Mouse (Mus musculus) embryonic facial prominence, embryonic 13.5 days (tissue): ENCODE measurements around the gene Cntnap2. TPM values are rescaled to one million over a fixed set of nuclear protein-coding genes. Genes with fewer than 3 reads are reported as not detected.

Source experiments
- ATAC-seq: fragments of 200-750 bp; cut with Nextera tagmentation; 2 replicates; pipeline ENCODE4 v1.8.0; 2017; ENCODE audit warnings: low read depth; ENCODE audit not compliant: insufficient number of reproducible peaks, insufficient read depth, low FRiP score, low TSS enrichment
- H3K27ac ChIP-seq: fragments of 300-500 bp; sonication (generic); 2 replicates; pipeline ENCODE4 v1.5.1; 2015; ENCODE audit warnings: moderate library complexity, mild to moderate bottlenecking, inconsistent platforms
- H3K27me3 ChIP-seq: fragments of 300-500 bp; sonication (generic); 2 replicates; pipeline ENCODE4 v1.6.1; 2015; ENCODE audit warnings: mild to moderate bottlenecking, inconsistent platforms
- H3K36me3 ChIP-seq: fragments of 300-500 bp; sonication (generic); 2 replicates; pipeline ENCODE4 v1.6.1; 2015; ENCODE audit warnings: mild to moderate bottlenecking, inconsistent platforms
- H3K4me1 ChIP-seq: fragments of 300-500 bp; sonication (generic); 2 replicates; pipeline ENCODE4 v1.6.1; 2015; ENCODE audit warnings: inconsistent platforms
- H3K4me2 ChIP-seq: fragments of 300-500 bp; sonication (generic); 2 replicates; pipeline ENCODE4 v1.6.1; 2015; ENCODE audit warnings: moderate library complexity, mild to moderate bottlenecking, inconsistent platforms
- H3K4me3 ChIP-seq: fragments of 300-500 bp; sonication (generic); 2 replicates; pipeline ENCODE4 v1.5.1; 2015; ENCODE audit warnings: mild to moderate bottlenecking, inconsistent platforms
- H3K9ac ChIP-seq: fragments of 300-500 bp; sonication (generic); 2 replicates; pipeline ENCODE4 v1.6.1; 2015; ENCODE audit warnings: mild to moderate bottlenecking, inconsistent platforms
- H3K9me3 ChIP-seq: fragments of 300-500 bp; sonication (generic); 2 replicates; pipeline ENCODE4 v1.6.1; 2016; ENCODE audit warnings: inconsistent platforms
- WGBS: fragments of 180-500 bp; shearing (Covaris S2); methylation state at CpG from one replicate; pipeline ENCODE4 v1.1.7; 2015; ENCODE audit warnings: mixed read lengths; 5-methylcytosine and 5-hydroxymethylcytosine counted together
- polyA plus RNA-seq: library from polyadenylated mRNA; unstranded; fragments of >200 nt; fragmentation: Nextera tagmentation; extraction: Ambion mirVana; gene quantifications from 2 replicates; pipeline ENCODE4 v1.2.1, GENCODE M21; 2015

Gene Cntnap2
- polyA plus RNA-seq, 1 experiment from 2014 or later = 3.1 TPM

DNA sequence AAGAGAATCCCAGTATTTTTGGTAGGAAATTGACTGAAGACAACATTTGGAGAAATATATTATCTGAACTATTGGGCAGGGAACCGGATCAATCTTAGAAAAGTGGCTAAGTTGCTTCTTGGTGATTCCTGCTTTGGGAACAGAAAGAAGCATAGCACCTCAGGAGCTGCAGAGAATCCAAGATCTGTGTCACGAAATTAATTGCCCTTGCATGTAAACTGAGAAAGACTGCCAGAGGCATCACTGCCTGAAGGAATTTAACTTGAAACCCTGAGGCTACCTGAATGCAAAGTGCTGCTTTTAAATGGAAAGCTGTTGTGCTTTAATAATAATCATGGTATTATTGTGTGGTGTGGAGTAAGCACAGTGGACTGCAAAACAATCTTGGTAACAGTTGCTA, 286.2 kb downstream of the Cntnap2 start:
- Histone ChIP-seq H3K36me3 (no peaks in the 10 kb centered on the region), H3K27ac (no peak overlapping the region), H3K4me2 (no peak overlapping the region), H3K9me3 (no peaks in the 10 kb centered on the region), H3K4me3 (no peak overlapping the region), H3K4me1 (no peaks in the 10 kb centered on the region), H3K27me3 (no peaks in the 10 kb centered on the region), H3K9ac (no peak overlapping the region)
- no peak for ATAC-seq
- 65% methylated on average over 2 of the region's 2 CpGs for WGBS

GRCm38 (mm10) chr6:45345953-45346352, 286.8 kb downstream of the Cntnap2 start:
- Histone ChIP-seq H3K4me3 (no peak overlapping the region), H3K9me3 (no peaks in the 10 kb centered on the region), H3K4me1 (no peaks in the 10 kb centered on the region), H3K36me3 (no peaks in the 10 kb centered on the region), H3K27me3 (no peaks in the 10 kb centered on the region), H3K9ac (no peak overlapping the region), H3K27ac (no peak overlapping the region), H3K4me2 (no peak overlapping the region)
- ATAC-seq = no peak

GRCm38 (mm10) chr6:45366442-45366841, 307.3 kb downstream of the Cntnap2 start:
- Histone ChIP-seq H3K36me3 (no peaks in the 10 kb centered on the region), H3K27me3 (no peaks in the 10 kb centered on the region), H3K9ac (no peak overlapping the region), H3K27ac (no peak overlapping the region), H3K4me1 (no peaks in the 10 kb centered on the region), H3K9me3 (no peaks in the 10 kb centered on the region), H3K4me3 (no peak overlapping the region), H3K4me2 (no peak overlapping the region)
- 32% methylated on average over 1 of the region's 1 CpGs for WGBS
- ATAC-seq = no peak

- Histone ChIP-seq H3K36me3 (no peaks in the 10 kb centered on the region), H3K4me1 (no peaks in the 10 kb centered on the region), H3K9ac (no peak overlapping the region), H3K9me3 (no peaks in the 10 kb centered on the region), H3K27ac (no peak overlapping the region), H3K4me3 (no peak overlapping the region), H3K4me2 (no peak overlapping the region), H3K27me3 (no peaks in the 10 kb centered on the region)
- no peak for ATAC-seq
- 71% methylated on average over 7 of the region's 7 CpGs for WGBS
These were observed 322.0 kb downstream of the Cntnap2 start for GRCm38 (mm10) chr6:45381126-45381525.

- WGBS = 40% methylated on average over 1 of the region's 1 CpGs
- Histone ChIP-seq H3K4me3 (no peak overlapping the region), H3K27me3 (no peaks in the 10 kb centered on the region), H3K4me2 (no peak overlapping the region), H3K27ac (no peak overlapping the region), H3K9me3 (no peaks in the 10 kb centered on the region), H3K36me3 (no peaks in the 10 kb centered on the region), H3K9ac (no peak overlapping the region), H3K4me1 (no peaks in the 10 kb centered on the region)
- ATAC-seq = no peak
These were observed 329.9 kb downstream of the Cntnap2 start for GRCm38 (mm10) chr6:45389034-45389433.

DNA sequence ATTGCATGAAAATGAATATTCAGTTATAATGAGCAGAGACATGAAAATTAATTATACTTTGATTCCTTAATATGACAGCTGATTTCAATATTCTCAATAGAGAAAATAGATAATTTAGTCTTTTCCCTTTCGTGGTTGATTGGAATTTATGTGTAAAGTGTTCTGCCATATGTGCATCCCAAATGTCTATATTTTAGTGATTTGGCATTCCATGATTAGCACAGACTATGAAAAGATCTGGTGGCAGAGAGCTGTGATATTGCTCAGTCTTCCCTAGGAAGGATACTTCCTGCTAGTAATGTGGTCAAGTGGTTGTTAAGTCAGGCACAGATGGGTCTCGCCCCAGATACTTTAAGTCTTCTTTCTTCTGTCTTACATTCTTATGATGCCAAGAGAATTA, 354.5 kb downstream of the Cntnap2 start:
- H3K4me3 ChIP-seq = no peak overlapping the region
- no peak for ATAC-seq
- H3K36me3 ChIP-seq = no peaks in the 10 kb centered on the region
- no peaks in the 10 kb centered on the region for H3K4me1 ChIP-seq
- H3K9me3 ChIP-seq = no peaks in the 10 kb centered on the region
- 86% methylated on average over 2 of the region's 2 CpGs for whole genome bisulfite sequencing
- H3K9ac ChIP-seq = no peak overlapping the region
- no peaks in the 10 kb centered on the region for H3K27me3 ChIP-seq
- no peak overlapping the region for H3K4me2 ChIP-seq
- no peak overlapping the region for H3K27ac ChIP-seq

GRCm38 (mm10) chr6:45455424-45455823, 396.3 kb downstream of the Cntnap2 start:
- 86% methylated on average over 1 of the region's 1 CpGs for WGBS
- Histone ChIP-seq H3K36me3 (no peaks in the 10 kb centered on the region), H3K9me3 (no peaks in the 10 kb centered on the region), H3K27me3 (no peaks in the 10 kb centered on the region), H3K9ac (no peak overlapping the region), H3K4me2 (no peak overlapping the region), H3K4me3 (no peak overlapping the region), H3K27ac (no peak overlapping the region), H3K4me1 (no peaks in the 10 kb centered on the region)
- ATAC-seq = no peak

GRCm38 (mm10) chr6:45518221-45518620, 459.1 kb downstream of the Cntnap2 start:
- H3K4me3 ChIP-seq = no peak overlapping the region
- no peaks in the 10 kb centered on the region for H3K36me3 ChIP-seq
- H3K27me3 ChIP-seq = no peaks in the 10 kb centered on the region
- no peak overlapping the region for H3K4me2 ChIP-seq
- no peaks in the 10 kb centered on the region for H3K9me3 ChIP-seq
- H3K9ac ChIP-seq = no peak overlapping the region
- no peak for ATAC-seq
- H3K4me1 ChIP-seq = no peaks in the 10 kb centered on the region
- 77% methylated on average over 3 of the region's 3 CpGs for WGBS
- H3K27ac ChIP-seq = no peak overlapping the region

GRCm38 (mm10) chr6:45536999-45537398, 477.8 kb downstream of the Cntnap2 start:
- Histone ChIP-seq H3K9me3 (no peaks in the 10 kb centered on the region), H3K27ac (no peak overlapping the region), H3K4me3 (no peak overlapping the region), H3K4me2 (no peak overlapping the region), H3K36me3 (no peaks in the 10 kb centered on the region), H3K9ac (no peak overlapping the region), H3K4me1 (no peaks in the 10 kb centered on the region), H3K27me3 (no peaks in the 10 kb centered on the region)
- 61% methylated on average over 2 of the region's 2 CpGs for WGBS
- no peak for ATAC-seq

DNA sequence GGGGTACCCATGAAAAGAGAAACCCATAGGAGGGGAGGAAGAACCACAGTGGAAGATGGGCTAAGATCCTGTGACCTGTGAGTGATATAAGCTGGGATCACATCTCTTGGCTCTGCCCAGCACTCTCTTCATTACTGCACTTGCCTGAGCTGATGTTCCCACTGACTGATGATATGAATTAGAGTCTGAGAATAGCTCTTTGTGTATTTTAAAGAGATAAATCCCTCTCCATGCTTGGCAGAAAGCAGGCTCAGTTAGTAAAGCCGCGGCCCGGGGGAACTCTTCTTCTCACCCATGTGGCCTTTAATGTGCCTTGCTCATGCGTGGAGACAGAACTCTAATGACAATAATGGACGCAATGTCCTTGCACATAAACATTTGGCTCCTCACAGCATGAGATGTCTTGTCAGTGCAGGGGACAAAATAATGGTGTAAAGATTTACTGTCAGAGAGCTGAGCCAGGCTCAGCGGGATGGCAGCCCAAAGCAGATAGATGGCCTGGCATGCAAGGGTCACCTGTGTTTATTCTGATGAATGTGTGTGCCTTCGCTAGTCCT, 485.2 kb downstream of the Cntnap2 start:
- no peaks in the 10 kb centered on the region for H3K9me3 ChIP-seq
- no peak overlapping the region for H3K4me2 ChIP-seq
- H3K27me3 ChIP-seq = no peaks in the 10 kb centered on the region
- H3K27ac ChIP-seq = no peak overlapping the region
- no peaks in the 10 kb centered on the region for H3K36me3 ChIP-seq
- no peaks in the 10 kb centered on the region for H3K4me1 ChIP-seq
- no peak overlapping the region for H3K4me3 ChIP-seq
- WGBS = 51% methylated on average over 7 of the region's 7 CpGs
- no peak for ATAC-seq
- no peak overlapping the region for H3K9ac ChIP-seq

DNA sequence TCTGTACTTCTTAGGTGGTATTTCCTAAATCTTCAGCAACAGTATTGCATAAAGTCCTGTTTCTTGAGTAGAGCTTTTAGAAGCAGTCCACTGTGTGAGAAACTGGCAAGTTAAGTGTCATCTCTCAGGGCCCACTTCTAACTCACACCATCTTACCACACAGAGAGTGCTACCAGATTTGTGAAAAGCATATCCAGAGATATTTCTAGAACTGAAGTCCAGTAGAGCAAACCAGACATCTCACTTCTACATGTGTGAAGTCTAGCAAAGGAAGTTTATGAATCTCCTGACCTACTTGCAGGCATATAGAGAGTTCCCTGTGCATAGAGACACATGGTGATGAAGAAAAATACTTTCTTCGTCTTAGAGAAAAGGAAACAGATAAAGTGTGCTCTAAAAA, 500.6 kb downstream of the Cntnap2 start:
- Histone ChIP-seq H3K36me3 (no peaks in the 10 kb centered on the region), H3K9me3 (no peaks in the 10 kb centered on the region), H3K4me2 (no peak overlapping the region), H3K27ac (no peak overlapping the region), H3K4me3 (no peak overlapping the region), H3K9ac (no peak overlapping the region), H3K27me3 (no peaks in the 10 kb centered on the region), H3K4me1 (no peaks in the 10 kb centered on the region)
- ATAC-seq = no peak
- 84% methylated on average over 1 of the region's 1 CpGs for WGBS

GRCm38 (mm10) chr6:45584467-45585094, 525.4 kb downstream of the Cntnap2 start:
- no peak overlapping the region for H3K9ac ChIP-seq
- no peak overlapping the region for H3K4me2 ChIP-seq
- 77% methylated on average over 6 of the region's 6 CpGs for WGBS
- no peak overlapping the region for H3K4me3 ChIP-seq
- H3K36me3 ChIP-seq = no peaks in the 10 kb centered on the region
- ATAC-seq = no peak
- H3K4me1 ChIP-seq = no peaks in the 10 kb centered on the region
- no peaks in the 10 kb centered on the region for H3K9me3 ChIP-seq
- no peak overlapping the region for H3K27ac ChIP-seq
- no peaks in the 10 kb centered on the region for H3K27me3 ChIP-seq
